Mouse (Mus musculus) heart, embryonic 10.5 days (tissue): ENCODE results near the gene Med13. TPM values are rescaled to one million over a fixed set of nuclear protein-coding genes. Genes with fewer than 3 reads are reported as not detected.
A peak's percentile ranks its signal among the peaks of the same experiment; 100 is the strongest.

ENCODE experiments used
- DNase-seq: peaks from one replicate; pipeline ENCODE4 v3.0.0-alpha.2; 2017; ENCODE audit warnings: low spot score
- H3K27ac ChIP-seq: fragments of 300-500 bp; sonication (generic); 2 replicates; pipeline ENCODE4 v1.5.1; 2016; ENCODE audit warnings: mild to moderate bottlenecking
- H3K27me3 ChIP-seq: fragments of 300-500 bp; sonication (generic); 2 replicates; pipeline ENCODE4 v1.6.1; 2016; ENCODE audit warnings: mild to moderate bottlenecking; ENCODE audit not compliant: poor library complexity, insufficient read depth, severe bottlenecking
- H3K36me3 ChIP-seq: fragments of 300-500 bp; sonication (generic); 2 replicates; pipeline ENCODE4 v1.6.1; 2016; ENCODE audit warnings: mild to moderate bottlenecking, moderate library complexity
- H3K4me1 ChIP-seq: fragments of 300-500 bp; sonication (generic); 2 replicates; pipeline ENCODE4 v1.6.1; 2016; ENCODE audit warnings: mild to moderate bottlenecking
- H3K4me3 ChIP-seq: fragments of 300-500 bp; sonication (generic); 2 replicates; pipeline ENCODE4 v1.5.1; 2016; ENCODE audit warnings: mild to moderate bottlenecking, moderate library complexity
- H3K9me3 ChIP-seq: fragments of 300-500 bp; sonication (generic); 2 replicates; pipeline ENCODE4 v1.6.1; 2016; ENCODE audit warnings: mild to moderate bottlenecking, moderate library complexity
- WGBS: fragments of 180-500 bp; shearing (Covaris S2); methylation state at CpG from one replicate; pipeline ENCODE4 v1.1.7; 2016; 5-methylcytosine and 5-hydroxymethylcytosine counted together
- polyA plus RNA-seq: library from polyadenylated mRNA; unstranded; fragments of >200 nt; fragmentation: Nextera tagmentation; extraction: Ambion mirVana; gene quantifications from 2 replicates; pipeline ENCODE4 v1.2.1, GENCODE M21; 2016

The Med13 gene
- polyA plus RNA-seq, 1 experiment from 2014 or later: 7.5 TPM

- Histone ChIP-seq H3K27ac (no peak overlapping the region), H3K27me3 (no peaks in the 10 kb centered on the region), H3K9me3 (no peaks in the 10 kb centered on the region), H3K4me3 (no peak overlapping the region), H3K4me1 (peaks cover 18% of the 10 kb centered on the region), H3K36me3 (no peaks in the 10 kb centered on the region)
- WGBS: 51% methylated on average over 9 of the region's 9 CpGs
- no peak for DNase-seq
These were observed 29.9 kb upstream of the Med13 start for GRCm38 (mm10) chr11:86387121-86387893.

- Histone ChIP-seq H3K4me3 (no peak overlapping the region), H3K36me3 (no peaks in the 10 kb centered on the region), H3K9me3 (no peaks in the 10 kb centered on the region), H3K27ac (no peak overlapping the region), H3K27me3 (no peaks in the 10 kb centered on the region), H3K4me1 (peaks cover 11% of the 10 kb centered on the region)
- 72% methylated on average over 10 of the region's 10 CpGs for WGBS
- DNase-seq: no peak
These were observed 29.2 kb upstream of the Med13 start for GRCm38 (mm10) chr11:86386576-86386975.

DNA sequence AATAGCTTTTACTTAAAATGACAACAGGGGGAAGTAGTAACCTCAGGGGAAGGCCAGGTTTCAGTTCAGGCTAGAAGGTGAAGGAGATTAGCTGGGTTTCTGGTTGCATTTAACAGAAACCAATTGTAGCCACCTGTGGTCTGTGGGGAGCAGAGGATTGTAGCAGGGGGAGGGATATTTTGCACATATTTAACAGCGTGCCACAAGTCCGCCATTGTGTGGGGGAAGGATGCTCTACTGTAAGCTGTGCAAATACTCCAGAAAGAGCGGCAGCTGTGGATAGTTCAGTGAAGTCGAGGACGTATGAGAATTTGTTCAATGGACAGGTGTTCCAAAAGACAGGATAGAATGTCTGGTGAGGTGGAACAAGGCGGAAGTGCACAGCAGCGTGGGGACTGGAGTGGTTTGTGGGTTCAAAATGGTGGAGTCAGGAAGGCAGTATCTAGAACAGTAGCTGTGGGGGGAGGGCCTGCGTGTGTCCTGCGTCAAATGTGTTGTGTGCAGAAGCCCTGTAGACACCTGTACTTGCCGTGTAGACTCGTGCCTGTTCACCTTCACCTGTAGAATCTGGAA is 28.4 kb upstream of the Med13 start:
- peaks cover 16% of the 10 kb centered on the region for H3K4me1 ChIP-seq
- 89% methylated on average over 11 of the region's 11 CpGs for WGBS
- H3K36me3 ChIP-seq: no peaks in the 10 kb centered on the region
- H3K27ac ChIP-seq: no peak overlapping the region
- H3K27me3 ChIP-seq: no peaks in the 10 kb centered on the region
- DNase-seq: no peak
- H3K4me3 ChIP-seq: no peak overlapping the region
- no peaks in the 10 kb centered on the region for H3K9me3 ChIP-seq

DNA sequence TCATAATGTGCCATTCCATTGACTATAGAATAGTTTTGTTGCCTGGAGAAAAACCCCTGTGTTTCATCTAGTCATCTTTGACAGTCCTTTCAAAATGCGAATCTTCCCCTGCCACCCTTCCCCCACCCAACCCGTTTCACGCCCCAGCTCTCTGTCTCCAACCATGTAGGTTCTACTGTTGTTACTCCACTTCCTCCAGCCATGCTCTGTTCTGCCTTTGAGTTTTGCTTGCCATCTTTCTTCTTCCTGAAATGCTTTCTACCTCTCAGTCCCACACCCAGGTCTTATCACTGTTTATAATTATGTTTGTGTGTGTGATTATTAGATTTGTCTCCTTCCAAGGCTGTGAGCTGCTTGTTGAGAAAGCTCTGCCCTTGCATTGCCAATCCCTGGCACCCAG is 26.7 kb upstream of the Med13 start:
- Histone ChIP-seq H3K27ac (no peak overlapping the region), H3K4me1 (peaks cover 16% of the 10 kb centered on the region), H3K4me3 (no peak overlapping the region), H3K9me3 (no peaks in the 10 kb centered on the region), H3K27me3 (no peaks in the 10 kb centered on the region), H3K36me3 (no peaks in the 10 kb centered on the region)
- no peak for DNase-seq
- WGBS: 76% methylated on average over 3 of the region's 3 CpGs

- WGBS: 85% methylated on average over 10 of the region's 10 CpGs
- no peak for DNase-seq
- no peak overlapping the region for H3K27ac ChIP-seq
- H3K4me3 ChIP-seq: no peak overlapping the region
- no peaks in the 10 kb centered on the region for H3K9me3 ChIP-seq
- peaks cover 13% of the 10 kb centered on the region for H3K4me1 ChIP-seq
- H3K36me3 ChIP-seq: no peaks in the 10 kb centered on the region
- no peaks in the 10 kb centered on the region for H3K27me3 ChIP-seq
These were observed 25.2 kb upstream of the Med13 start for GRCm38 (mm10) chr11:86382520-86383157.

GRCm38 (mm10) chr11:86381478-86382091 is 24.2 kb upstream of the Med13 start:
- H3K9me3 ChIP-seq: no peaks in the 10 kb centered on the region
- no peak for DNase-seq
- no peaks in the 10 kb centered on the region for H3K36me3 ChIP-seq
- no peaks in the 10 kb centered on the region for H3K27me3 ChIP-seq
- no peak overlapping the region for H3K27ac ChIP-seq
- 71% methylated on average over 5 of the region's 5 CpGs for WGBS
- H3K4me3 ChIP-seq: no peak overlapping the region
- H3K4me1 ChIP-seq: 0 out of 2 replicates have a peak, but pooled peaks cover 6% of the 10 kb centered on the region

DNA sequence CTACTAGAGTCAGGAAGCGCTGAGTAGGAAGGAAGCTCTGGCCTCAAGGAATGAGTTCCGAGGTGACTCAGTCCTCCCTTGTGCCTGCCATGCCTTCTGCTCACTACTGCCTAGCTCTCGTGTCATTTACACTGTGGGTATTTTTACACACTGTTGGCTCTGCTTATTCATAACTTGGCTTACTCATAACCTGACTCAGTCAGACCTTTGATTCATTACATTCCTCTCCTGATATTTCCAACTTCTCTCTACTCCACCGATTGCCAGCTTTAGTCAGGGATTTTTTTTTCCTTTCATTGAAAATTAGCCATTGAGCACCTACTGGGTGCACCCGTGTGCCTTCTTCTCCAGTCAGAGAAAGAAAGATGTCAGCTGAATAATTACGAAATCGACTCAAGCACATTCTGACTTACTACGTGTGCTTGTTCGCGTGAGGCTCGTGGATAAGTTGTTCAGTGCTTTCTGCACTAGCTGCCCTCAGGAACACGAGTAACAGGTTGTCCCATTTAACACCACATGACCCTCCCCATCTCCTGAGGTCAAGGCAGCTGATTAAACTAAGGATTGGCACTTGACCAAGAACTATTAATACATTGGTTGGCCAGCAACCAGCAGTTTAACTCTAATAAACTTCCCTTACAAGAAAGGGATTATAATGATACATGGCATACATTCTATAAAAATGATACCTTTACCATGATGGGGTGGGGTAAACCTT is 23.3 kb upstream of the Med13 start:
- Histone ChIP-seq H3K4me3 (no peak overlapping the region), H3K27ac (no peak overlapping the region), H3K27me3 (no peaks in the 10 kb centered on the region), H3K36me3 (no peaks in the 10 kb centered on the region), H3K9me3 (no peaks in the 10 kb centered on the region), H3K4me1 (0 out of 2 replicates have a peak, but pooled peaks cover 6% of the 10 kb centered on the region)
- WGBS: 76% methylated on average over 12 of the region's 12 CpGs
- no peak for DNase-seq

GRCm38 (mm10) chr11:86378981-86379380 is 21.6 kb upstream of the Med13 start:
- Histone ChIP-seq H3K4me1 (0 out of 2 replicates have a peak, but pooled peaks cover 6% of the 10 kb centered on the region), H3K27ac (no peak overlapping the region), H3K36me3 (no peaks in the 10 kb centered on the region), H3K27me3 (no peaks in the 10 kb centered on the region), H3K4me3 (no peak overlapping the region), H3K9me3 (no peaks in the 10 kb centered on the region)
- no peak for DNase-seq
- 65% methylated on average over 4 of the region's 4 CpGs for WGBS

DNA sequence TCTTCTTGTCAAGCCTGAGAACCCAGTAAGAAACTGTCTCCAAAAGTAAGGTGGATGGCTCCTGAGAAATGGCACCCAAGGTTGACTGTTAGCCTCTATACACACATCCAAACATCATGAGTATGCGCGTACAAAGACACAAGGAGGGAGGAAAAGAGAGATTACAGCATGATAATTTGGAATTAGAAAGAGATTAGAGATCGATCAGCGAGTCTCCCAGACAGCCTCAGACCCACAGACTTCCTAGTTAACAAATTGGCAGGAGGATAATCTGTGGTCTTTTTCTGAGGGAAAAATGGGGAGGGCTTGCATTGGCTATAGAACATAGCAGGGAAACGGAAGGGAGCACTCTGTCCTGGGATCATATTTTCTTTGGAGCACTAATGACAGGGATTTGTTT is 20.4 kb upstream of the Med13 start:
- Histone ChIP-seq H3K9me3 (no peaks in the 10 kb centered on the region), H3K27ac (no peak overlapping the region), H3K4me1 (0 out of 2 replicates have a peak, but pooled peaks cover 6% of the 10 kb centered on the region), H3K27me3 (no peaks in the 10 kb centered on the region), H3K36me3 (no peaks in the 10 kb centered on the region), H3K4me3 (no peak overlapping the region)
- WGBS: 91% methylated on average over 5 of the region's 5 CpGs
- DNase-seq: no peak

- Histone ChIP-seq H3K4me1 (0 out of 2 replicates have a peak, but pooled peaks cover 6% of the 10 kb centered on the region), H3K4me3 (no peak overlapping the region)
These were observed 19.3 kb upstream of the Med13 start for GRCm38 (mm10) chr11:86376707-86377106.

DNA sequence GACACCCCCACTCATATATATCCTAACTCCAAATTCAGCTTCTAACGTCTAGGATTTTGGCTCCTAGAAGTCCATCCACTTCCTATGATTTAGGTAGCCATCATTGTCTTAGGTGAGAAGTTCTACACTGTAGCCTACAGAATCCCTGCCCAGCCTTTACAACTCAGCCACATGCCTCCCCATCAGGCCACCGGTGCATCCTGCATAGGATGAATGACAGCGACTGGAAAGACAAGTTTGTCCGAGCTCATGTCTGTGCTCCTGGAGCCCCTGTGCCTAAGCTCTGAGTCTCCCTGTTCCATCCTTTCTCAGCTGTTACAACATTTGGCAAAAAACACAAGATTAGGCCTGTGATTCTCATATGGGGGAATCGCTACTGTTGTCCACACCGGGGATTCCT is 17.7 kb upstream of the Med13 start:
- Histone ChIP-seq H3K27me3 (no peaks in the 10 kb centered on the region), H3K27ac (no peak overlapping the region), H3K9me3 (no peaks in the 10 kb centered on the region), H3K4me1 (no peaks in the 10 kb centered on the region), H3K36me3 (no peaks in the 10 kb centered on the region), H3K4me3 (no peak overlapping the region)
- peak; percentile 39 for DNase-seq
- WGBS: 85% methylated on average over 6 of the region's 6 CpGs

More at GRCm38 (mm10) chr11:86376707-86377106, 19.3 kb upstream of the Med13 start:
- WGBS: 71% methylated on average over 4 of the region's 4 CpGs
- Histone ChIP-seq H3K27ac (no peak overlapping the region), H3K36me3 (no peaks in the 10 kb centered on the region), H3K27me3 (no peaks in the 10 kb centered on the region), H3K9me3 (no peaks in the 10 kb centered on the region)
- DNase-seq: peak; percentile 48

- Histone ChIP-seq H3K9me3 (no peaks in the 10 kb centered on the region), H3K4me3 (no peak overlapping the region), H3K27me3 (no peaks in the 10 kb centered on the region), H3K4me1 (no peaks in the 10 kb centered on the region; the same call in 1 of the 2 replicates), H3K27ac (no peak overlapping the region), H3K36me3 (no peaks in the 10 kb centered on the region)
- no peak for DNase-seq
- 72% methylated on average over 7 of the region's 7 CpGs for WGBS
These were observed 13.9 kb upstream of the Med13 start for GRCm38 (mm10) chr11:86371266-86371665.
